Mouse (Mus musculus): ENCODE measurements at regions not wholly inside any gene's neighbourhood (a gene's known extent, or its start where the extent isn't known, plus 50 kb on each side); places are given as distances from the start of the nearest gene placed in this dataset.
A peak's percentile ranks its signal among the peaks of the same experiment; 100 is the strongest.

GRCm38 (mm10) chr11:20913598-20914296 lies 82.9 kb upstream of the Lgalsl start (continued):
- TF ChIP-seq MYC (IDR thresholded peaks at IDR 0.05; ENCODE audit: low read depth, low read length) (0 out of 2 replicates have a peak, but pooled peaks have one; percentile 31), RCOR1 (IDR thresholded peaks at IDR 0.05; ENCODE audit: low read depth, low read length) (0 out of 2 replicates have a peak, but pooled peaks have one; percentile 26), ETS1 (IDR thresholded peaks at IDR 0.05; ENCODE audit: low read depth, low read length) (no peak), POLR2AphosphoS5 (IDR thresholded peaks at IDR 0.05; ENCODE audit: borderline replicate concordance, low read depth, low read length) (no peak), USF2 (IDR thresholded peaks at IDR 0.05; ENCODE audit: borderline replicate concordance in 1 of 2, insufficient read depth in 1 of 2, low read depth in 1 of 2, low read length in 2 of 2) (no peak), HCFC1 (IDR thresholded peaks at IDR 0.05; ENCODE audit: low read depth, low read length) (peak; percentile 58; the same call in 1 of the 2 replicates), MAX (IDR thresholded peaks at IDR 0.05; ENCODE audit: low read length) (no peak), MAZ (IDR thresholded peaks at IDR 0.05; ENCODE audit: low read depth, low read length) (peak; percentile 74; the same call in 1 of the 2 replicates), RAD21 (IDR thresholded peaks at IDR 0.05; ENCODE audit: low read depth, low read length) (peak; percentile 100), JUND (IDR thresholded peaks at IDR 0.05; ENCODE audit: low read depth, low read length) (peak; percentile 43; the same call in 1 of the 2 replicates), NRF1 (IDR thresholded peaks at IDR 0.05; ENCODE audit: insufficient read depth, low read depth, low read length, poor library complexity, severe bottlenecking) (no peak), ZKSCAN1 (IDR thresholded peaks at IDR 0.05; ENCODE audit: low read depth, low read length) (no peak), MAFK (IDR thresholded peaks at IDR 0.05; ENCODE audit: borderline replicate concordance, low read depth, low read length) (no peak), UBTF (IDR thresholded peaks at IDR 0.05; ENCODE audit: borderline replicate concordance, insufficient read depth, low read depth, low read length) (no peak), POLR2AphosphoS2 (IDR thresholded peaks at IDR 0.05; ENCODE audit: low read length) (no peak), POLR2A (IDR thresholded peaks at IDR 0.05; ENCODE audit: control insufficient read depth in 1 of 2, insufficient read depth in 1 of 2, low read depth in 1 of 2, low read length in 2 of 2, poor library complexity in 1 of 2) (no peak), BHLHE40 (IDR thresholded peaks at IDR 0.05; ENCODE audit: borderline replicate concordance, low read depth, low read length) (no peak), ZNF384 (IDR thresholded peaks at IDR 0.05; ENCODE audit: low read depth, low read length) (no peak), GABPA (IDR thresholded peaks at IDR 0.05; ENCODE audit: low read depth, low read length) (no peak), E2F4 (IDR thresholded peaks at IDR 0.05; ENCODE audit: borderline replicate concordance, low read depth, low read length) (no peak), TCF12 (IDR thresholded peaks at IDR 0.05; ENCODE audit: low read depth, low read length) (0 out of 2 replicates have a peak, but pooled peaks have one; percentile 26), SIN3A (IDR thresholded peaks at IDR 0.05; ENCODE audit: low read length) (peak; percentile 75)
